Mouse (Mus musculus) bone marrow, adult 2 months (tissue): Measurements from ENCODE around the gene Nup93.

ENCODE experiments used
- CTCF ChIP-seq: fragments of 200-500 bp; IDR thresholded peaks from 2 replicates; pipeline ENCODE4 v1.5.1; 2011; ENCODE audit warnings: low read length, control low read depth; ENCODE audit not compliant: control insufficient read depth, insufficient read depth
- POLR2A ChIP-seq: fragments of 200-500 bp; IDR thresholded peaks from 2 replicates; pipeline ENCODE4 v1.6.1; 2011; ENCODE audit warnings: low read depth, mild to moderate bottlenecking, control low read depth, low read length, borderline replicate concordance; ENCODE audit not compliant: control insufficient read depth

- no peak for TF ChIP-seq POLR2A
- no peak for TF ChIP-seq CTCF
Observed at GRCm38 (mm10) chr8:94282453-94282985, 68.2 kb downstream of the Nup93 start.
